8 mouse cellular contexts compared by ENCODE assay signal in the genomic region with DNA sequence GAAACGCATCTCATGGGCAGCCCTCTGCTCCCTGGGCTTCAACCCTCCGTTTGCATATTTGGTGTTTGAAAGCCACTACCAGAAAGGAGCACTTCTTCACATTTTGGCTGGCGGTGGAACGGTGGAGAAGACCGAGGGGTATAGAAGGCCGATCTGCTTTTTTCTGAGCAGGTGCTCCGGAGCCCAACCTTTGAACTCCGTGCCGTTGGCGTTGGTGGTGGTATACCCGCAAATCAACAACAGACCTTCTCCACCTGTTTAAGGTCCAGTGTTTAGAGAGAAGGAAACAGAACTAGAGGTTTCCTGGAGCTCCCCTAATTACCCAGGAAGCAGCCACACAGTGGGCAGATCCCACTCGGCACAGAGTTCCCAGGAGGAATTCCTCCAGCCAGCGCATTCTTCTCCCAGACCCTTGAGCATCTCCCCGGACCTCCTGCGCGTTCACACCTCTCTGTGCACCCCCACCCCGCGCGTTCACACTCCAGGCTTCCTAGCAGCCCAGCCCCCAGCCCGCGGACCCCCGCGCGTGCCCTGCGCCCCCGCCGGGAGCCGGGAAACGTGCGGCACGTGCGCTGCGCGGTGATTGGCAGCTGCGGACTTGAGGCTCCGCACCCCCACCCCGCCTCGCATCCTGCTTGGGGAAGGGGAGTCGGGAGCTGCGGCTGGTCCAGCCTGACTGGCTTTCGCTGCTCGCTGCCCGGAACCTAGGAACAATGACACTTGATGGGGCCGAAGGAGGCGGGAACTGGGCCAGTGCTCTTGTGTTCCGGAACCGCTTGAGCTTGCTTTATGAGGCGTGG. TPM values are rescaled to one million over a fixed set of nuclear protein-coding genes. Genes with fewer than 3 reads are reported as not detected.
DNase-seq lines count a peak whose midpoint lies in the region; ATAC-seq and TF ChIP-seq lines count a peak whose summit lies in the region.

No protein-coding gene starts in this region.

- WGBS in small intestine, adult 2 months: 5% methylated on average over 48 of the region's 48 CpGs

- peak overlapping the region; percentile 83 for H3K27ac ChIP-seq in small intestine, adult 2 months (ENCODE audit: insufficient read depth, low read depth, low read length)

- intact Hi-C loops in left cerebral cortex, postnatal 36 days (cut with DNase I): loop anchor here (2.0 to 5.0 kb wide), 2 partner anchors 50 to 86 kb away; a partner anchor contains a TSS

- no peak for TF ChIP-seq CTCF in small intestine, adult 2 months (IDR thresholded peaks at IDR 0.05; ENCODE audit: extremely low read depth, insufficient read length, insufficient replicate concordance, low read depth, low read length)

- peaks cover 16% of the 10 kb centered on the region for H3K4me1 ChIP-seq in megakaryocyte, embryonic 14.5 days
- peaks cover 28% of the 10 kb centered on the region for H3K4me1 ChIP-seq in small intestine, adult 2 months (ENCODE audit: control insufficient read depth, insufficient read depth, insufficient read length, low read length)

- H3K36me3 ChIP-seq in megakaryocyte, embryonic 14.5 days (replicated peaks; ENCODE audit: low read length): no peaks in the 10 kb centered on the region
- peaks cover 2% of the 10 kb centered on the region; the same call in 1 of the 2 replicates for H3K36me3 ChIP-seq in small intestine, adult 2 months (ENCODE audit: control insufficient read depth, insufficient read depth, low read length)

- TF ChIP-seq POLR2A in small intestine, adult 2 months (IDR thresholded peaks at IDR 0.05; ENCODE audit: low read depth, low read length): peak; percentile 8; the same call in 1 of the 2 replicates

- DNase-seq in adrenal gland, postnatal 36 days: peak; percentile 46 to 66
- DNase-seq in embryo, embryonic 10 days (ENCODE audit: low spot score): peak; percentile 88
- peak; percentile 23 to 38 for DNase-seq in gastrocnemius, postnatal 4 days (ENCODE audit: low spot score in 2 of 2)
- DNase-seq in induced T-regulatory cell, adult 2 months (ENCODE audit: low read depth): peak; percentile 41
- DNase-seq in left cerebral cortex, postnatal 36 days (ENCODE audit: low spot score in 2 of 2): peak; percentile 33 to 45

- peaks cover 56% of the 10 kb centered on the region for H3K27me3 ChIP-seq in megakaryocyte, embryonic 14.5 days (replicated peaks)
- no peaks in the 10 kb centered on the region for H3K27me3 ChIP-seq in small intestine, adult 2 months (ENCODE audit: control insufficient read depth, insufficient read depth, low read length)

- ATAC-seq in megakaryocyte-erythroid progenitor cell, adult 5-6 weeks (replicated peaks; ENCODE audit: low FRiP score, low TSS enrichment, poor library complexity, severe bottlenecking): no peak

- peaks cover 9% of the 10 kb centered on the region for H3K9me3 ChIP-seq in megakaryocyte, embryonic 14.5 days

- H3K4me3 ChIP-seq in megakaryocyte, embryonic 14.5 days (replicated peaks): peak overlapping the region; percentile 89
- peak overlapping the region; percentile 87 for H3K4me3 ChIP-seq in small intestine, adult 2 months (ENCODE audit: low read depth, low read length)

RNA-seq across cellular contexts. Expression of a gene that starts 49.9 kb away (rescaled TPM):
- total RNA-seq in adrenal gland, postnatal 36 days (2021): 10 to 100 TPM; 17.4 to 21.2 TPM
- 10 to 100 TPM; 13.4 to 14.6 TPM for total RNA-seq in gastrocnemius, postnatal 4 days (2021)
- 10 to 100 TPM; 29.8 to 41.9 TPM for total RNA-seq in left cerebral cortex, postnatal 36 days (2021)
- polyA plus RNA-seq in megakaryocyte, embryonic 14.5 days (2012; ENCODE audit: insufficient read depth, low replicate concordance): 0.31 TPM in 1 of 2 replicates, not detected in the other
- 1.4 and 3.6 TPM in 2 replicates for polyA plus RNA-seq in small intestine, adult 2 months (2012; rRNA removed)
- 8.2 and 15.4 TPM in 2 replicates for total RNA-seq in megakaryocyte-erythroid progenitor cell, adult 5-6 weeks (2014; fragmentation: Nextera tagmentation)
- 17.8 and 18.1 TPM in 2 replicates for total RNA-seq in megakaryocyte-erythroid progenitor cell, adult 5-6 weeks (2017)

Comparison
In these comparisons a context has a peak if more than half of its experiments do, and no peak if none do; other contexts are left out.
1. DNase-seq: peak in every context shown above with its lines; median percentile 88 in embryo, embryonic 10 days; 56 in adrenal gland, postnatal 36 days; 41 in induced T-regulatory cell, adult 2 months; 39 in left cerebral cortex, postnatal 36 days; 30 in gastrocnemius, postnatal 4 days.